ENCODE assay signal across 8 mouse cellular contexts in the genomic region with DNA sequence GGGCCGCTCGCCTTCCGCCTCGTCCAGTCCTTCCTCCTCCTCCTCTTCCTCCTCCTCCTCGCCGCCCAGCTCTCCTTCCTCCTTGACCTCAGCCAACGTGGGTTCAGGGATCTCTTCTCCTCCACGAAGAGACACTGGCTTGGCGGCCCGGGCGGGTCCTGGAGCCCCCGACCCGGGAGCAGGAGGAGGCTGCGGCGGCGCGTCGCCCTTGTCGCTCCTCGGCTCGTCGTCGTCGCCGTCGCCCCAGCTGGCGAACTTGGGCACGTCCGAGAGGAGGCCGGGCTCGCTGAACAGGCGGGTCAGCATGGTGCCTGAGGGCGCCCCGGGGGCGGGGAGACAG. TPM values are rescaled to one million over a fixed set of nuclear protein-coding genes. Genes with fewer than 3 reads are reported as not detected.
DNase-seq lines count a peak whose midpoint lies in the region; ATAC-seq and TF ChIP-seq lines count a peak whose summit lies in the region.

No protein-coding gene starts in this region.

- peaks cover 7% of the 10 kb centered on the region; the same call in 1 of the 2 replicates for H3K4me1 ChIP-seq in testis, adult 2 months (ENCODE audit: control insufficient read depth, insufficient read depth, low read length)
- H3K4me1 ChIP-seq in liver, embryonic 12.5 days, result 0 out of 2 replicates have a peak, but pooled peaks cover 6% of the 10 kb centered on the region

- peak; percentile 52 for DNase-seq in embryo, embryonic 10 days (ENCODE audit: low spot score)
- no peak for DNase-seq in embryo, embryonic 9.5 days (ENCODE audit: extremely low spot score)
- no peak for DNase-seq in testis, postnatal 14 days (ENCODE audit: low spot score)
- DNase-seq in MN1 (ENCODE audit: low spot score), result no peak
- no peak for DNase-seq in urinary bladder, postnatal 10 days (ENCODE audit: low spot score)
- DNase-seq in kidney, postnatal 10 days, result no peak

- peaks cover 3% of the 10 kb centered on the region; the same call in 1 of the 2 replicates for H3K27me3 ChIP-seq in testis, adult 2 months (ENCODE audit: control insufficient read depth, insufficient read depth, low read length)
- peaks cover 100% of the 10 kb centered on the region for H3K27me3 ChIP-seq in liver, embryonic 12.5 days (replicated peaks)

- no peak for ATAC-seq in liver, embryonic 12.5 days

- H3K9ac ChIP-seq in liver, embryonic 12.5 days, result no peak overlapping the region

- 1% methylated on average over 35 of the region's 35 CpGs for WGBS in liver, embryonic 12.5 days (ENCODE audit: insufficient replicate concordance)

- TF ChIP-seq CTCF in testis, adult 2 months (IDR thresholded peaks at IDR 0.05; ENCODE audit: control insufficient read depth, insufficient read depth, insufficient replicate concordance, low read depth, low read length), result no peak

- peak overlapping the region; percentile 17 for H3K4me3 ChIP-seq in testis, adult 2 months (ENCODE audit: control insufficient read depth, low read depth, low read length)
- H3K4me3 ChIP-seq in liver, embryonic 12.5 days, result peak overlapping the region; percentile 2; the same call in 1 of the 2 replicates

- no peaks in the 10 kb centered on the region for H3K36me3 ChIP-seq in testis, adult 2 months (ENCODE audit: control insufficient read depth, insufficient read depth, low read length)
- H3K36me3 ChIP-seq in liver, embryonic 12.5 days, result no peaks in the 10 kb centered on the region

- H3K27ac ChIP-seq in testis, adult 2 months (ENCODE audit: control insufficient read depth, insufficient read depth, low read depth, low read length), result no peak overlapping the region
- no peak overlapping the region for H3K27ac ChIP-seq in liver, embryonic 12.5 days

- H3K9me3 ChIP-seq in liver, embryonic 12.5 days (replicated peaks), result no peaks in the 10 kb centered on the region

- H3K4me2 ChIP-seq in liver, embryonic 12.5 days, result peak overlapping the region; percentile 28

- TF ChIP-seq POLR2A in testis, adult 2 months (IDR thresholded peaks at IDR 0.05; ENCODE audit: control insufficient read depth, low read depth, low read length), result no peak

RNA-seq across cellular contexts. Expression of a gene that starts 1.4 kb away (rescaled TPM):
- not detected in 2 replicates for polyA plus RNA-seq in testis, adult 2 months (2012; rRNA removed)
- not detected in 2 replicates for polyA plus RNA-seq in liver, embryonic 12.5 days (2016; fragmentation: Nextera tagmentation; extraction: Ambion mirVana)

RNA-seq across cellular contexts. Expression of a gene that starts 20.2 kb away (rescaled TPM):
- polyA plus RNA-seq in testis, adult 2 months (2012; rRNA removed), result 0.58 and 1.1 TPM in 2 replicates
- polyA plus RNA-seq in liver, embryonic 12.5 days (2016; fragmentation: Nextera tagmentation; extraction: Ambion mirVana), result 0.10 TPM in 1 of 2 replicates, not detected in the other

RNA-seq across cellular contexts. Expression of a gene that starts 30.2 kb away (rescaled TPM):
- 24.3 and 26.9 TPM in 2 replicates for polyA plus RNA-seq in testis, adult 2 months (2012; rRNA removed)
- 18.0 and 18.9 TPM in 2 replicates for polyA plus RNA-seq in liver, embryonic 12.5 days (2016; fragmentation: Nextera tagmentation; extraction: Ambion mirVana)

RNA-seq across cellular contexts. Expression of a gene that starts 55.6 kb away (rescaled TPM):
- polyA plus RNA-seq in testis, adult 2 months (2012; rRNA removed), result 0.19 TPM in 1 of 2 replicates, not detected in the other
- not detected in 2 replicates for polyA plus RNA-seq in liver, embryonic 12.5 days (2016; fragmentation: Nextera tagmentation; extraction: Ambion mirVana)

RNA-seq across cellular contexts. Expression of a gene that starts 58.2 kb away (rescaled TPM):
- 0.35 and 4.7 TPM in 2 replicates for polyA plus RNA-seq in testis, adult 2 months (2012; rRNA removed)
- 0.23 TPM in 1 of 2 replicates, not detected in the other for polyA plus RNA-seq in liver, embryonic 12.5 days (2016; fragmentation: Nextera tagmentation; extraction: Ambion mirVana)
